23 mouse cellular contexts compared by ENCODE assay signal in genomic region chr8:22142592-22142991, GRCm38 (mm10). TPM values are rescaled to one million over a fixed set of nuclear protein-coding genes. Genes with fewer than 3 reads are reported as not detected.
"Had no signal": no experiment of that assay in that cellular context is flagged by ENCODE, and none has a peak within 500 bp of the region (broad histone marks: within the 10 kb centered on the region; RNA-seq: fewer than 3 reads in every experiment).

No protein-coding gene starts in this region.

- H3K4me3 ChIP-seq: midbrain, embryonic 10.5 days; midbrain, embryonic 12.5 days; myocyte; neural tube, embryonic 13.5 days; neural tube, embryonic 15.5 days had no signal

- H3K27me3 ChIP-seq: midbrain, embryonic 12.5 days; neural tube, embryonic 13.5 days; neural tube, embryonic 15.5 days had no signal

- H3K27ac ChIP-seq: midbrain, embryonic 10.5 days; midbrain, embryonic 12.5 days; neural tube, embryonic 13.5 days; neural tube, embryonic 15.5 days had no signal

- H3K9me3 ChIP-seq: midbrain, embryonic 10.5 days; midbrain, embryonic 12.5 days; neural tube, embryonic 13.5 days; neural tube, embryonic 15.5 days had no signal

- H3K4me1 ChIP-seq: midbrain, embryonic 10.5 days; midbrain, embryonic 12.5 days; neural tube, embryonic 13.5 days; neural tube, embryonic 15.5 days had no signal

- H3K4me2 ChIP-seq: lung, embryonic 14.5 days; midbrain, embryonic 12.5 days; neural tube, embryonic 13.5 days; neural tube, embryonic 15.5 days had no signal

- ATAC-seq: midbrain, embryonic 16.5 days had no signal

- DNase-seq: lung, adult 18-20 months; lung, embryonic 14.5 days; lung, postnatal 10 days; lung, postnatal 4 days; midbrain, embryonic 14.5 days; retina, postnatal 1 day; right cerebral cortex, adult 18-20 months; right cerebral cortex, postnatal 25 days; right cerebral cortex, postnatal 4 days; spleen, adult 18-20 months; thymus, adult 18-20 months; thymus, postnatal 14 days; thymus, postnatal 36 days had no signal

- H3K9ac ChIP-seq: lung, embryonic 14.5 days; midbrain, embryonic 12.5 days; neural tube, embryonic 13.5 days; neural tube, embryonic 15.5 days had no signal

RNA-seq across cellular contexts. Expression of gene Nek5, which starts 17.7 kb away (rescaled TPM):
- total RNA-seq: megakaryocyte, adult 5-6 weeks; megakaryocyte-erythroid progenitor cell, adult 5-6 weeks had no signal
- polyA plus RNA-seq: myocyte; small intestine, adult 2 months; thymus, postnatal 0 days had no signal
